Mouse (Mus musculus): Measurements from ENCODE around the gene 1810055G02Rik. TPM values are rescaled to one million over a fixed set of nuclear protein-coding genes. Genes with fewer than 3 reads are reported as not detected.

1810055G02Rik gene
- polyA plus RNA-seq, 1 experiment from 2014 or later = 43.9 TPM

- no peaks in the 10 kb centered on the region; the same call in 1 of the 2 replicates for H3K36me3 ChIP-seq
- no peak overlapping the region for H3K27ac ChIP-seq
- ATAC-seq (replicated peaks; ENCODE audit: low FRiP score) = no peak
- H3K4me3 ChIP-seq (replicated peaks) = no peak overlapping the region
- no peaks in the 10 kb centered on the region for H3K27me3 ChIP-seq
- peaks cover 11% of the 10 kb centered on the region for H3K4me1 ChIP-seq
- no peak overlapping the region for H3K9ac ChIP-seq
- no peak overlapping the region for H3K4me2 ChIP-seq
- 77% methylated on average over 4 of the region's 4 CpGs for WGBS
- H3K9me3 ChIP-seq (replicated peaks) = 0 out of 2 replicates have a peak, but pooled peaks cover 2% of the 10 kb centered on the region
Measured at GRCm38 (mm10) chr19:3723904-3724303, 15.8 kb downstream of the 1810055G02Rik start.

DNA sequence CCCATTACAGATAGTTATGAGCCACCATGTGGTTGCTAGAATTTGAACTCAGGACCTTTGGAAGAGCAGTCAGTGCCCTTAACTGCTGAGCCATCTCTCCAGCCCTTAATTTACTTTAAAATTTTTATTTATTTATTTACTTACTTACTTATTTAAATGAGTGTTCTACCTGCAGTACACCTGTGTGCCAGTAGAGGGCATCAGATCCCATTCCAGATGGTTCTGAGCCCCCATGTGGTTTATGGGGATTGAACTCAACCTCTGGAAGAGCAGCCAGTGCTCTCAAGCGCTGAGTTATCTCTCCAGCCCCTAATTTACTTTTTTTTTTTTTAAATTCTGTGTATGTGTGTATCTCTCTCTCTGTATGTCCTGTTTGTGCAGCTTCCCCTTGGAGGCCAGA, 16.7 kb downstream of the 1810055G02Rik start:
- H3K9me3 ChIP-seq (replicated peaks) = 0 out of 2 replicates have a peak, but pooled peaks cover 2% of the 10 kb centered on the region
- 18% methylated on average over 1 of the region's 1 CpGs for WGBS
- no peak overlapping the region for H3K9ac ChIP-seq
- H3K36me3 ChIP-seq = no peaks in the 10 kb centered on the region; the same call in 1 of the 2 replicates
- H3K4me3 ChIP-seq (replicated peaks) = no peak overlapping the region
- no peak for ATAC-seq (replicated peaks; ENCODE audit: low FRiP score)
- no peak overlapping the region for H3K4me2 ChIP-seq
- H3K27ac ChIP-seq = no peak overlapping the region
- H3K4me1 ChIP-seq = 0 out of 2 replicates have a peak, but pooled peaks cover 2% of the 10 kb centered on the region
- no peaks in the 10 kb centered on the region for H3K27me3 ChIP-seq

- no peak for ATAC-seq (replicated peaks; ENCODE audit: low FRiP score)
- WGBS = 67% methylated on average over 2 of the region's 2 CpGs
Measured at GRCm38 (mm10) chr19:3728901-3729300, 20.8 kb downstream of the 1810055G02Rik start.

DNA sequence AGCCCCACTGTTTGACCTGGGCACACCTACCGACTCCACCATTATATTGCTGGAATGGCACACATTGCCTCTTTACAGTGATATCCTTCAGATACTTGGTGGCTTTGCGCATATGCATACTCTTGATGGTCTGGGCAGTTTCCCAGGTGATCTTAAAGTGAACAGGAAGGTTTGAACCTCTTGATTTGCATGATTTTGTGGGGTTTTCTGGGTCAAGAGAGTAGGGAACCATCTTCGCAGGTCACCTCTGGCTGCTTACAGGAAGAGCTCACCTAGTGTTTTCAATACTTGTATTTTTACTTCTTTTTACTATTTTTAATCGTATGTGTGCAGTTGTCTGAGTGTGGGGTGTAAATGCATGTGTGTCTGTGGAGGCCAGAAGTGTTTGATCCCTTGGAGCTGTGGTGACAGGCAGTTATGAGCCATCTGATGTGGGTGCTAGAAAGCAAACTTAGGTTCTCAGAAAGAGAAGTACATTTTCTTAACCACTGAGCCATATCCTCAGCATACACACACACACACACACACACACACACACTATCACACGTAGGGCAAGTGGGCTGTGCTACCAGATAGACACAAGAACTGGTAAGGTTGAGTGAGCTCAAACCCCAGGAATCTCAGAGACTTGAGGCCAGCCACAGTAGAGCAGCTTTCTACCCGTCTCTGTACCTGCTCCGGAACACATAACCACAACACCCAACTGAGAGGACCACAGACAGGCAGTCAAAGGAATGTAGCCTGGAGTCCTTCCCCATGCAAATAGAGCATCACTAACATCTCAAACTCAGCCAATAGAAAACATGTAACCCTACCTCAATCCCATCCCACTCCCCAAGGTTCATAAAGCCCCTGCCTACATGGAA, 22.9 kb downstream of the 1810055G02Rik start:
- no peak for ATAC-seq (replicated peaks; ENCODE audit: low FRiP score)
- Histone ChIP-seq H3K36me3 (no peaks in the 10 kb centered on the region), H3K4me1 (no peaks in the 10 kb centered on the region), H3K9ac (no peak overlapping the region), H3K27ac (no peak overlapping the region), H3K27me3 (no peaks in the 10 kb centered on the region), H3K4me3 (replicated peaks) (no peak overlapping the region), H3K9me3 (replicated peaks) (no peaks in the 10 kb centered on the region), H3K4me2 (no peak overlapping the region)
- 77% methylated on average over 7 of the region's 7 CpGs for whole genome bisulfite sequencing

More at GRCm38 (mm10) chr19:3728901-3729300, 20.8 kb downstream of the 1810055G02Rik start:
- H3K27ac ChIP-seq = no peak overlapping the region
- H3K4me2 ChIP-seq = no peak overlapping the region
- no peaks in the 10 kb centered on the region for H3K36me3 ChIP-seq
- no peaks in the 10 kb centered on the region for H3K4me1 ChIP-seq
- H3K27me3 ChIP-seq = no peaks in the 10 kb centered on the region
- H3K4me3 ChIP-seq (replicated peaks) = no peak overlapping the region
- 0 out of 2 replicates have a peak, but pooled peaks cover under 1% of the 10 kb centered on the region for H3K9me3 ChIP-seq (replicated peaks)
- no peak overlapping the region for H3K9ac ChIP-seq

- Histone ChIP-seq H3K36me3 (no peaks in the 10 kb centered on the region), H3K4me3 (replicated peaks) (no peak overlapping the region), H3K27me3 (no peaks in the 10 kb centered on the region), H3K4me2 (no peak overlapping the region), H3K9me3 (replicated peaks) (no peaks in the 10 kb centered on the region), H3K27ac (no peak overlapping the region), H3K4me1 (no peaks in the 10 kb centered on the region), H3K9ac (no peak overlapping the region)
- ATAC-seq (replicated peaks; ENCODE audit: low FRiP score) = no peak
- WGBS = 83% methylated on average over 3 of the region's 3 CpGs
Measured at GRCm38 (mm10) chr19:3736001-3736400, 27.9 kb downstream of the 1810055G02Rik start.

DNA sequence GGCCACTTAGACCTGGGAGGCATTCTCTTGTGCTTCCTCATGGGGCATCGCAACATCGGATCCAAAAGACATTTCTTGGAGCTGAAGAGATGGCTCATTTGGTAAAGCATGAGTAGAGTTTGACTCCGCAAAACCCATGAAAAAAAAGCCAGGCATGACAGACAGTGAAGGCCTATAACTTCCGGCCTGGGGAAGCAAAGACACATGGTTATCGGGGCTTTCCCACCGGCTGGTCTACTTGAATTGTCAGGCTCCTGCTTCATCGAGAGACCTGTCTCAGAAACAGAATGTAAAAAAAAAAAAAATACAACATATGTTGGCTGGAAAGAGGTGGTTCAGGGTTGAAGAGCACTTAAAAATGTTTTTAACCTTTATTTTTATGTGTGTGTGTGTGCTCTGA, 31.6 kb downstream of the 1810055G02Rik start:
- H3K27ac ChIP-seq = no peak overlapping the region
- no peak overlapping the region for H3K4me2 ChIP-seq
- 90% methylated on average over 7 of the region's 7 CpGs for WGBS
- no peak overlapping the region for H3K4me3 ChIP-seq (replicated peaks)
- no peaks in the 10 kb centered on the region for H3K27me3 ChIP-seq
- H3K9me3 ChIP-seq (replicated peaks) = no peaks in the 10 kb centered on the region
- H3K4me1 ChIP-seq = peaks cover 14% of the 10 kb centered on the region
- ATAC-seq (replicated peaks; ENCODE audit: low FRiP score) = no peak
- no peak overlapping the region for H3K9ac ChIP-seq
- H3K36me3 ChIP-seq = no peaks in the 10 kb centered on the region

DNA sequence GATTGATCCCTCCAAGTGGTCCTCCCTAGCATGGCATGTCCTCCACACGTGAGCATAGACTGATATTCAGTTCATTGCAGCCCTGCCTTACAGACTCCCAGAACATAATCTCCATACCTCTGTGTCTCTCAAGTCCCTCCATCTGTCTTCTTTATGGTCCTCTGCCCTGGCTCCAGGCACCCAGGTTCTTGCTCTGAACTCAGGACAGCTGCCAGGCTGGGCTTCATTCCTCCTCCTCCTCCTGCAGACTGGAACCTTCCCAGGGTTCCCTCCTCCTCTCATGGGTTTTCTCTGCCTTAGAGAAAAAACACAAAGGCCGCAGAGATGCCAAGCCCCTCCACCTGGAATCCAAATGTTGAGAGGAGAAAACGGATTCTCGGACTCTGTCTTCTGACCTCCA, 34.6 kb downstream of the 1810055G02Rik start:
- Histone ChIP-seq H3K9me3 (replicated peaks) (0 out of 2 replicates have a peak, but pooled peaks cover 4% of the 10 kb centered on the region), H3K36me3 (no peaks in the 10 kb centered on the region), H3K9ac (no peak overlapping the region), H3K27ac (0 out of 2 replicates have a peak overlapping the region, but pooled peaks have one; percentile 7), H3K4me1 (peaks cover 14% of the 10 kb centered on the region), H3K4me3 (replicated peaks) (no peak overlapping the region), H3K4me2 (no peak overlapping the region), H3K27me3 (no peaks in the 10 kb centered on the region)
- 43% methylated on average over 4 of the region's 4 CpGs for WGBS
- no peak for ATAC-seq (replicated peaks; ENCODE audit: low FRiP score)

- Histone ChIP-seq H3K27ac (no peak overlapping the region), H3K27me3 (no peaks in the 10 kb centered on the region), H3K4me3 (replicated peaks) (peak overlapping the region; percentile 64; the same call in 1 of the 2 replicates), H3K4me2 (peak overlapping the region; percentile 84), H3K4me1 (peaks cover 14% of the 10 kb centered on the region), H3K9ac (no peak overlapping the region; the same call in 1 of the 2 replicates), H3K9me3 (replicated peaks) (0 out of 2 replicates have a peak, but pooled peaks cover 4% of the 10 kb centered on the region), H3K36me3 (no peaks in the 10 kb centered on the region)
- ATAC-seq (replicated peaks; ENCODE audit: low FRiP score) = no peak
- WGBS = 86% methylated on average over 7 of the region's 7 CpGs
Measured at GRCm38 (mm10) chr19:3743362-3743761, 35.3 kb downstream of the 1810055G02Rik start.

DNA sequence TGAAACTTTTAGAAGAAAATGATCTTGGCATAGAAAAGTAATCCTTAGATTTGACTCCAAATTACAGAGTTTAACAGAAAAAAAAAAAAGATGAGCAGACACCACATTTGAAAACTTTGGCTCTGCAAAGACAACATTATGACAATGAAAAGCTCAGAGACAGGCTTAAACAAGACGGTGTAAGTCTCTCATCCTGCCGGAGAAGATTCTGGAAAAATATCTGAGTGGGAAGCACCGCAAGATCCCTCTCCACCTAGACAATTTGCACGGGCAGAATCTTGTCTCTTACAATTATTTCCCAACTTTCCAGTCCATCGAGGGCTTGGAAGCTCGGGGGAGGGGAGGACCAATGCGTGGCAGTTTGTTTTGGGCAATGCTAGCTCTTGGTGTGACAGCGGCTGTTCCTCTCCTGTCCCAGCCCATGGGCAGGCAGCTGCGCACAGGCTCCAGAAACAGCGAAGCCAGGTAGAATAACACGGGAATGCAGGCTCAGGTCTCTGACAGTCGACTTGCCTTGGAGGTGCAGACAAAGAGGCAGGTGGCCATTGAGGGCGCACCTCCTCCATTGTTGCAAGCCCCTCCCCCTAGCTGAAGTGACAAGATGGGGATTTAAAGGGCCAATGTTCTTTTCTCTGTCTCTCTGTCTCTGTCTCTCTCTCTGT, 35.9 kb downstream of the 1810055G02Rik start:
- Histone ChIP-seq H3K4me3 (replicated peaks) (peak overlapping the region; percentile 64), H3K9ac (peak overlapping the region; percentile 61), H3K27me3 (no peaks in the 10 kb centered on the region), H3K9me3 (replicated peaks) (0 out of 2 replicates have a peak, but pooled peaks cover 4% of the 10 kb centered on the region), H3K27ac (peak overlapping the region; percentile 90), H3K4me2 (peak overlapping the region; percentile 84), H3K36me3 (no peaks in the 10 kb centered on the region), H3K4me1 (peaks cover 14% of the 10 kb centered on the region)
- WGBS = 4% methylated on average over 13 of the region's 13 CpGs
- no peak; the same call in 1 of the 2 replicates for ATAC-seq (replicated peaks; ENCODE audit: low FRiP score)

GRCm38 (mm10) chr19:3752621-3753239, 44.6 kb downstream of the 1810055G02Rik start:
- Histone ChIP-seq H3K36me3 (no peaks in the 10 kb centered on the region), H3K27me3 (no peaks in the 10 kb centered on the region), H3K9me3 (replicated peaks) (no peaks in the 10 kb centered on the region), H3K4me2 (no peak overlapping the region), H3K9ac (no peak overlapping the region), H3K4me3 (replicated peaks) (no peak overlapping the region), H3K27ac (no peak overlapping the region), H3K4me1 (no peaks in the 10 kb centered on the region)
- WGBS = 49% methylated on average over 8 of the region's 8 CpGs
- no peak for ATAC-seq (replicated peaks; ENCODE audit: low FRiP score)

DNA sequence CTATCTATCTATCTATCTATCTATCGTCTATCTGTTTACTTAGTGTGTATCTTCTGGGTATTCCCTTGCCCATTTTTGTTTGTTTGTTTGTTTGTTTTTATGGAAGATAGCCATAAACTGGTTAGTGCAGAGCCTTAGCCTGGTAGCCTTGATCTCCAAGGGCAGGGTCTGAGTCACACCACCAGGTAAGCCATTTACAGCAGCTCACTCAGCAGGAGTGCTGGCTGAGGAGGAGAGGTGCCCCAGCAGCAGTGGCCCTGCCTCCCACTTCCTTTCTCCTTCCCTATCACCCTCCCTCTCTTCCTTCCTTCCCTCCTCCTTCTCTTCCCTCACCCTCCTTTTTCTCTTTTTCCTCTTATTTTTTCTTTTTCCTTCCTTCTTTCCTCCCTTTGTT, 45.1 kb downstream of the 1810055G02Rik start:
- no peaks in the 10 kb centered on the region for H3K27me3 ChIP-seq
- no peak overlapping the region for H3K4me3 ChIP-seq (replicated peaks)
- no peaks in the 10 kb centered on the region for H3K4me1 ChIP-seq
- H3K4me2 ChIP-seq = no peak overlapping the region
- no peak overlapping the region for H3K27ac ChIP-seq
- no peak overlapping the region for H3K9ac ChIP-seq
- no peaks in the 10 kb centered on the region for H3K9me3 ChIP-seq (replicated peaks)
- 90% methylated on average over 1 of the region's 1 CpGs for WGBS
- H3K36me3 ChIP-seq = no peaks in the 10 kb centered on the region
- no peak for ATAC-seq (replicated peaks; ENCODE audit: low FRiP score)

DNA sequence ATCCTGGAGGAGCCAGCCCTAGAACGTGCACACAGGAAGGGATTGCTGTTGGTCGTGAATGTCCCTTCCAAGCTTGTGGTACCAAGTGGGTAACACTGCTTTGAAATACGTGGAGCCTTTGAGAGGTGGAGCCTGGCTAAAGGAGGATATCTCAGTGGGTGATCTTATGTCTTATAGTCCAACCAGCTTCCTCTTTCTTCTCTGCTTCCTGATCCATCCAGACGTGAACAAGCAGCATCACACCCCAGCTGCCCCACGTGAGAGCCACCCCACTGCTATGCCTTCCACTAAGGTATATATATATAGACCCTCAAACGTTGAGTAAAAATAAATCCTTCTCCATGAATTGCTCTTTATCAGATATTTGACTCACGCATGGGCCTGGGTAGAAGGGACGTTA, 45.6 kb downstream of the 1810055G02Rik start:
- no peaks in the 10 kb centered on the region for H3K36me3 ChIP-seq
- no peaks in the 10 kb centered on the region for H3K4me1 ChIP-seq
- H3K4me3 ChIP-seq (replicated peaks) = no peak overlapping the region
- no peaks in the 10 kb centered on the region for H3K9me3 ChIP-seq (replicated peaks)
- 48% methylated on average over 8 of the region's 8 CpGs for WGBS
- no peak overlapping the region for H3K27ac ChIP-seq
- H3K9ac ChIP-seq = no peak overlapping the region
- no peak overlapping the region for H3K4me2 ChIP-seq
- ATAC-seq (replicated peaks; ENCODE audit: low FRiP score) = no peak
- no peaks in the 10 kb centered on the region for H3K27me3 ChIP-seq

Measured in kidney, embryonic 15.5 days (tissue).